Comparison of ENCODE assay signal across 13 mouse cellular contexts in genomic region chr12:116896651-116897050, GRCm38 (mm10).
"Had no signal": no experiment of that assay in that cellular context is flagged by ENCODE, and none has a peak within 500 bp of the region (broad histone marks: within the 10 kb centered on the region; RNA-seq: fewer than 3 reads in every experiment).

No protein-coding gene starts in this region.

- ATAC-seq: liver, postnatal 0 days; lung, postnatal 0 days; midbrain, embryonic 16.5 days had no signal

- DNase-seq: liver, postnatal 0 days; lung, adult 2 months; lung, postnatal 14 days; lung, postnatal 36 days; midbrain, embryonic 14.5 days; retina, postnatal 1 day; right cerebral cortex, adult 18-20 months; right cerebral cortex, postnatal 14 days; thymus, adult 2 months; thymus, postnatal 25 days; thymus, postnatal 4 days had no signal
